Mouse (Mus musculus): ENCODE measurements at regions not wholly inside any gene's neighbourhood (a gene's known extent, or its start where the extent isn't known, plus 50 kb on each side); places are given as distances from the start of the nearest gene placed in this dataset.

- DNase-seq (ENCODE audit: low spot score in 2 of 2): no peak
Observed at GRCm38 (mm10) chr14:9338220-9338619, 672.2 kb upstream of the 4930452B06Rik start.

- no peak for DNase-seq (ENCODE audit: low spot score in 2 of 2)
Observed at GRCm38 (mm10) chr14:9337107-9337506, 671.1 kb upstream of the 4930452B06Rik start.

GRCm38 (mm10) chr14:9331593-9331992 lies 665.6 kb upstream of the 4930452B06Rik start:
- DNase-seq (ENCODE audit: low spot score in 2 of 2): no peak

- DNase-seq (ENCODE audit: low spot score in 2 of 2): no peak
Observed at GRCm38 (mm10) chr14:9330767-9331166, 664.7 kb upstream of the 4930452B06Rik start.

- peak in 1 of 2 experiments; percentile 2 for DNase-seq (ENCODE audit: low spot score in 2 of 2)
Observed at GRCm38 (mm10) chr14:9329839-9330485, 663.9 kb upstream of the 4930452B06Rik start.

- DNase-seq (ENCODE audit: low spot score in 2 of 2): no peak
Observed at GRCm38 (mm10) chr14:9327344-9327743, 661.3 kb upstream of the 4930452B06Rik start.

- DNase-seq (ENCODE audit: low spot score in 2 of 2): no peak
Observed at GRCm38 (mm10) chr14:9319842-9320241, 653.8 kb upstream of the 4930452B06Rik start.

- DNase-seq (ENCODE audit: low spot score in 2 of 2): no peak
Observed at GRCm38 (mm10) chr14:9318796-9319465, 652.9 kb upstream of the 4930452B06Rik start.

- no peak for DNase-seq (ENCODE audit: low spot score in 2 of 2)
Observed at GRCm38 (mm10) chr14:9315224-9315623, 649.2 kb upstream of the 4930452B06Rik start.

GRCm38 (mm10) chr14:9296145-9296544 lies 630.1 kb upstream of the 4930452B06Rik start:
- no peak for DNase-seq (ENCODE audit: low spot score in 2 of 2)

- no peak for DNase-seq (ENCODE audit: low spot score in 2 of 2)
Observed at GRCm38 (mm10) chr14:9294555-9294954, 628.5 kb upstream of the 4930452B06Rik start.

GRCm38 (mm10) chr14:9288103-9288502 lies 622.1 kb upstream of the 4930452B06Rik start:
- no peak for DNase-seq (ENCODE audit: low spot score in 2 of 2)

- no peak for DNase-seq (ENCODE audit: low spot score in 2 of 2)
Observed at GRCm38 (mm10) chr14:9285606-9286002, 619.6 kb upstream of the 4930452B06Rik start.

- DNase-seq (ENCODE audit: low spot score in 2 of 2): no peak
Observed at GRCm38 (mm10) chr14:9284976-9285605, 619.1 kb upstream of the 4930452B06Rik start.

GRCm38 (mm10) chr14:9267282-9268091 lies 601.4 kb upstream of the 4930452B06Rik start:
- DNase-seq (ENCODE audit: low spot score in 2 of 2): no peak

- no peak for DNase-seq (ENCODE audit: low spot score in 2 of 2)
Observed at GRCm38 (mm10) chr14:9252017-9252416, 586.0 kb upstream of the 4930452B06Rik start.

- DNase-seq (ENCODE audit: low spot score in 2 of 2): no peak
Observed at GRCm38 (mm10) chr14:9245266-9245665, 579.2 kb upstream of the 4930452B06Rik start.

GRCm38 (mm10) chr14:9243336-9243735 lies 577.3 kb upstream of the 4930452B06Rik start:
- no peak for DNase-seq (ENCODE audit: low spot score in 2 of 2)

GRCm38 (mm10) chr14:9242118-9242517 lies 576.1 kb upstream of the 4930452B06Rik start:
- DNase-seq (ENCODE audit: low spot score in 2 of 2): no peak

- no peak for DNase-seq (ENCODE audit: low spot score in 2 of 2)
Observed at GRCm38 (mm10) chr14:9227670-9228069, 561.6 kb upstream of the 4930452B06Rik start.

GRCm38 (mm10) chr14:9200246-9200645 lies 534.2 kb upstream of the 4930452B06Rik start:
- no peak for DNase-seq (ENCODE audit: low spot score in 2 of 2)
